Mouse (Mus musculus): ENCODE measurements around the gene Emc4. TPM values are rescaled to one million over a fixed set of nuclear protein-coding genes. Genes with fewer than 3 reads are reported as not detected.

Gene Emc4
- polyA plus RNA-seq, 1 experiment from 2014 or later = 40.0 TPM

- no peaks in the 10 kb centered on the region for H3K27me3 ChIP-seq (ENCODE audit: control insufficient read depth, insufficient read depth, low read depth, low read length)
- H3K4me3 ChIP-seq (ENCODE audit: low read depth, low read length) = no peak overlapping the region
- 88% methylated on average over 7 of the region's 7 CpGs for WGBS (ENCODE audit: insufficient replicate concordance)
- no peak overlapping the region for H3K4me2 ChIP-seq (ENCODE audit: low read depth, low read length)
- H3K9me3 ChIP-seq (replicated peaks; ENCODE audit: control insufficient read depth, low read length) = no peaks in the 10 kb centered on the region
- ATAC-seq (ENCODE audit: low read depth) = no peak
- no peak overlapping the region for H3K9ac ChIP-seq (ENCODE audit: low read depth, low read length)
- H3K36me3 ChIP-seq (ENCODE audit: control insufficient read depth, insufficient read depth) = peaks cover 22% of the 10 kb centered on the region
- no peak overlapping the region for H3K27ac ChIP-seq (ENCODE audit: low read length)
- no peaks in the 10 kb centered on the region for H3K4me1 ChIP-seq (ENCODE audit: control insufficient read depth, low read depth, low read length)
Measured at GRCm38 (mm10) chr2:112353685-112354455, 14.0 kb downstream of the Emc4 start.

- no peaks in the 10 kb centered on the region for H3K9me3 ChIP-seq (replicated peaks; ENCODE audit: control insufficient read depth, low read length)
- no peak overlapping the region for H3K9ac ChIP-seq (ENCODE audit: low read depth, low read length)
- H3K36me3 ChIP-seq (ENCODE audit: control insufficient read depth, insufficient read depth) = peaks cover 6% of the 10 kb centered on the region
- WGBS (ENCODE audit: insufficient replicate concordance) = 67% methylated on average over 3 of the region's 3 CpGs
- no peak overlapping the region for H3K4me2 ChIP-seq (ENCODE audit: low read depth, low read length)
- no peaks in the 10 kb centered on the region for H3K27me3 ChIP-seq (ENCODE audit: control insufficient read depth, insufficient read depth, low read depth, low read length)
- no peak for ATAC-seq (ENCODE audit: low read depth)
- H3K4me3 ChIP-seq (ENCODE audit: low read depth, low read length) = no peak overlapping the region
- H3K27ac ChIP-seq (ENCODE audit: low read length) = no peak overlapping the region
- no peaks in the 10 kb centered on the region for H3K4me1 ChIP-seq (ENCODE audit: control insufficient read depth, low read depth, low read length)
Measured at GRCm38 (mm10) chr2:112348246-112348645, 19.6 kb downstream of the Emc4 start.

GRCm38 (mm10) chr2:112341117-112341516 lies 26.7 kb downstream of the Emc4 start:
- H3K4me3 ChIP-seq (ENCODE audit: low read depth, low read length) = no peak overlapping the region
- H3K27ac ChIP-seq (ENCODE audit: low read length) = no peak overlapping the region
- H3K9ac ChIP-seq (ENCODE audit: low read depth, low read length) = no peak overlapping the region
- WGBS (ENCODE audit: insufficient replicate concordance) = 69% methylated on average over 3 of the region's 3 CpGs
- no peak overlapping the region for H3K4me2 ChIP-seq (ENCODE audit: low read depth, low read length)
- no peaks in the 10 kb centered on the region for H3K27me3 ChIP-seq (ENCODE audit: control insufficient read depth, insufficient read depth, low read depth, low read length)
- H3K36me3 ChIP-seq (ENCODE audit: control insufficient read depth, insufficient read depth) = peaks cover 7% of the 10 kb centered on the region
- H3K4me1 ChIP-seq (ENCODE audit: control insufficient read depth, low read depth, low read length) = no peaks in the 10 kb centered on the region
- no peak for ATAC-seq (ENCODE audit: low read depth)
- H3K9me3 ChIP-seq (replicated peaks; ENCODE audit: control insufficient read depth, low read length) = no peaks in the 10 kb centered on the region

GRCm38 (mm10) chr2:112339736-112340135 lies 28.1 kb downstream of the Emc4 start:
- Histone ChIP-seq H3K4me1 (ENCODE audit: control insufficient read depth, low read depth, low read length) (no peaks in the 10 kb centered on the region), H3K27ac (ENCODE audit: low read length) (no peak overlapping the region), H3K4me3 (ENCODE audit: low read depth, low read length) (no peak overlapping the region), H3K36me3 (ENCODE audit: control insufficient read depth, insufficient read depth) (peaks cover 7% of the 10 kb centered on the region), H3K9ac (ENCODE audit: low read depth, low read length) (no peak overlapping the region), H3K27me3 (ENCODE audit: control insufficient read depth, insufficient read depth, low read depth, low read length) (no peaks in the 10 kb centered on the region), H3K4me2 (ENCODE audit: low read depth, low read length) (no peak overlapping the region), H3K9me3 (replicated peaks; ENCODE audit: control insufficient read depth, low read length) (no peaks in the 10 kb centered on the region)
- no peak for ATAC-seq (ENCODE audit: low read depth)
- WGBS (ENCODE audit: insufficient replicate concordance) = 76% methylated on average over 2 of the region's 2 CpGs

- no peak overlapping the region for H3K4me2 ChIP-seq (ENCODE audit: low read depth, low read length)
- no peak overlapping the region for H3K27ac ChIP-seq (ENCODE audit: low read length)
- WGBS (ENCODE audit: insufficient replicate concordance) = 79% methylated on average over 6 of the region's 6 CpGs
- H3K4me3 ChIP-seq (ENCODE audit: low read depth, low read length) = no peak overlapping the region
- ATAC-seq (ENCODE audit: low read depth) = no peak
- H3K9ac ChIP-seq (ENCODE audit: low read depth, low read length) = no peak overlapping the region
- H3K27me3 ChIP-seq (ENCODE audit: control insufficient read depth, insufficient read depth, low read depth, low read length) = no peaks in the 10 kb centered on the region
- peaks cover 14% of the 10 kb centered on the region for H3K36me3 ChIP-seq (ENCODE audit: control insufficient read depth, insufficient read depth)
- H3K9me3 ChIP-seq (replicated peaks; ENCODE audit: control insufficient read depth, low read length) = no peaks in the 10 kb centered on the region
- peaks cover 2% of the 10 kb centered on the region for H3K4me1 ChIP-seq (ENCODE audit: control insufficient read depth, low read depth, low read length)
Measured at GRCm38 (mm10) chr2:112337211-112337610, 30.6 kb downstream of the Emc4 start.

GRCm38 (mm10) chr2:112332051-112332898 lies 35.6 kb downstream of the Emc4 start:
- Histone ChIP-seq H3K27me3 (ENCODE audit: control insufficient read depth, insufficient read depth, low read depth, low read length) (no peaks in the 10 kb centered on the region), H3K4me2 (ENCODE audit: low read depth, low read length) (no peak overlapping the region), H3K4me3 (ENCODE audit: low read depth, low read length) (no peak overlapping the region), H3K4me1 (ENCODE audit: control insufficient read depth, low read depth, low read length) (peaks cover 13% of the 10 kb centered on the region), H3K9ac (ENCODE audit: low read depth, low read length) (no peak overlapping the region), H3K9me3 (replicated peaks; ENCODE audit: control insufficient read depth, low read length) (no peaks in the 10 kb centered on the region), H3K27ac (ENCODE audit: low read length) (no peak overlapping the region), H3K36me3 (ENCODE audit: control insufficient read depth, insufficient read depth) (peaks cover 7% of the 10 kb centered on the region)
- ATAC-seq (ENCODE audit: low read depth) = peak; percentile 56; the same call in 1 of the 2 replicates
- 48% methylated on average over 4 of the region's 4 CpGs for WGBS (ENCODE audit: insufficient replicate concordance)

- no peaks in the 10 kb centered on the region for H3K27me3 ChIP-seq (ENCODE audit: control insufficient read depth, insufficient read depth, low read depth, low read length)
- peaks cover 13% of the 10 kb centered on the region for H3K4me1 ChIP-seq (ENCODE audit: control insufficient read depth, low read depth, low read length)
- H3K36me3 ChIP-seq (ENCODE audit: control insufficient read depth, insufficient read depth) = no peaks in the 10 kb centered on the region
- no peak overlapping the region for H3K27ac ChIP-seq (ENCODE audit: low read length)
- WGBS (ENCODE audit: insufficient replicate concordance) = 62% methylated on average over 11 of the region's 11 CpGs
- H3K4me3 ChIP-seq (ENCODE audit: low read depth, low read length) = no peak overlapping the region
- peak; percentile 84 for ATAC-seq (ENCODE audit: low read depth)
- H3K4me2 ChIP-seq (ENCODE audit: low read depth, low read length) = no peak overlapping the region
- H3K9me3 ChIP-seq (replicated peaks; ENCODE audit: control insufficient read depth, low read length) = no peaks in the 10 kb centered on the region
- H3K9ac ChIP-seq (ENCODE audit: low read depth, low read length) = no peak overlapping the region
Measured at GRCm38 (mm10) chr2:112328069-112328777, 39.6 kb downstream of the Emc4 start.

GRCm38 (mm10) chr2:112318905-112319304 lies 48.9 kb downstream of the Emc4 start:
- H3K4me1 ChIP-seq (ENCODE audit: control insufficient read depth, low read depth, low read length) = no peaks in the 10 kb centered on the region
- no peak for ATAC-seq (ENCODE audit: low read depth)
- H3K4me3 ChIP-seq (ENCODE audit: low read depth, low read length) = no peak overlapping the region
- H3K9ac ChIP-seq (ENCODE audit: low read depth, low read length) = no peak overlapping the region
- H3K27ac ChIP-seq (ENCODE audit: low read length) = no peak overlapping the region
- H3K9me3 ChIP-seq (replicated peaks; ENCODE audit: control insufficient read depth, low read length) = no peaks in the 10 kb centered on the region
- H3K4me2 ChIP-seq (ENCODE audit: low read depth, low read length) = no peak overlapping the region
- H3K27me3 ChIP-seq (ENCODE audit: control insufficient read depth, insufficient read depth, low read depth, low read length) = no peaks in the 10 kb centered on the region
- H3K36me3 ChIP-seq (ENCODE audit: control insufficient read depth, insufficient read depth) = no peaks in the 10 kb centered on the region
- 83% methylated on average over 7 of the region's 7 CpGs for WGBS (ENCODE audit: insufficient replicate concordance)
